Comparison of ENCODE assay signal across 8 mouse cellular contexts in the genomic region with DNA sequence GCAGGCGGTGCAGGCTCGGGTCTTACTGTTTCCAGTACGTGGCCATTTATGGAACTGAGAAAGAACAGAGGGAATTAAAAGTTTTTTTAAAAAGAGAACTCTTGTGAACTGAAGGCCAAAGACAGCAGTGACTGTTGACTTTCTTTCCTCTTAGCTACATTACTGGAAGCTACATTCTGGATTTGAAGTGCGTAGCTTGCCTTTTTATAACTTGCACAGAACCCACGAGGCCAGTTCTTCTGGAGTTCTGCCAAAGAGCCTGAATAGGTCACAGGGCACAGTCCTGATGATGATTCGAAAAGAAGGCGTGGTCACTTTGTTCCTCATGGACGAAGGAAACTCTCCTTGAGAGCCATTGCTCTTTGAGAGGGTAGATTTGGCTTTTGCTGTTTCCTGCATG. TPM values are rescaled to one million over a fixed set of nuclear protein-coding genes. Genes with fewer than 3 reads are reported as not detected.
A peak's percentile ranks its signal among the peaks of the same experiment; 100 is the strongest.
DNase-seq lines count a peak whose midpoint lies in the region; ATAC-seq lines count a peak whose summit lies in the region.

No protein-coding gene starts in this region.

- H3K36me3 ChIP-seq in heart, embryonic 15.5 days = no peaks in the 10 kb centered on the region
- no peaks in the 10 kb centered on the region for H3K36me3 ChIP-seq in limb, embryonic 13.5 days
- no peaks in the 10 kb centered on the region for H3K36me3 ChIP-seq in stomach, embryonic 15.5 days
- H3K36me3 ChIP-seq in forebrain, embryonic 12.5 days (replicated peaks) = no peaks in the 10 kb centered on the region; the same call in none of the 2 replicates

- H3K4me1 ChIP-seq in heart, embryonic 15.5 days (replicated peaks) = peaks cover 41% of the 10 kb centered on the region
- H3K4me1 ChIP-seq in limb, embryonic 13.5 days = peaks cover 24% of the 10 kb centered on the region
- peaks cover 23% of the 10 kb centered on the region for H3K4me1 ChIP-seq in stomach, embryonic 15.5 days
- H3K4me1 ChIP-seq in forebrain, embryonic 12.5 days = peaks cover 25% of the 10 kb centered on the region

- 0 out of 2 replicates have a peak, but pooled peaks have one; percentile 36 for ATAC-seq in heart, embryonic 15.5 days (replicated peaks; ENCODE audit: insufficient number of reproducible peaks, insufficient read depth, low FRiP score, low read depth)
- ATAC-seq in limb, embryonic 13.5 days (ENCODE audit: low FRiP score, low read depth) = no peak
- ATAC-seq in stomach, embryonic 15.5 days (ENCODE audit: insufficient read depth, low FRiP score, low read depth) = peak; percentile 34; the same call in 1 of the 2 replicates
- no peak for ATAC-seq in forebrain, embryonic 12.5 days (ENCODE audit: low FRiP score)
- ATAC-seq in erythroid progenitor cell, adult 5-6 weeks (replicated peaks; ENCODE audit: low FRiP score, poor library complexity, severe bottlenecking) = no peak

- H3K27ac ChIP-seq in heart, embryonic 15.5 days = peak overlapping the region; percentile 76
- H3K27ac ChIP-seq in limb, embryonic 13.5 days = peak overlapping the region; percentile 22; the same call in 1 of the 2 replicates
- H3K27ac ChIP-seq in stomach, embryonic 15.5 days = peak overlapping the region; percentile 83
- H3K27ac ChIP-seq in forebrain, embryonic 12.5 days = no peak overlapping the region; the same call in 1 of the 2 replicates

- no peak overlapping the region for H3K9ac ChIP-seq in heart, embryonic 15.5 days
- no peak overlapping the region; the same call in 1 of the 2 replicates for H3K9ac ChIP-seq in limb, embryonic 13.5 days
- no peak overlapping the region for H3K9ac ChIP-seq in stomach, embryonic 15.5 days
- no peak overlapping the region for H3K9ac ChIP-seq in forebrain, embryonic 12.5 days

- peak; percentile 58 for DNase-seq in urinary bladder, postnatal 14 days (ENCODE audit: low spot score)
- no peak for DNase-seq in urinary bladder, adult 2 months (ENCODE audit: low spot score)
- no peak for DNase-seq in cerebellum, postnatal 14 days

- peak overlapping the region; percentile 55 for H3K4me2 ChIP-seq in heart, embryonic 15.5 days
- H3K4me2 ChIP-seq in limb, embryonic 13.5 days (replicated peaks) = peak overlapping the region; percentile 42
- H3K4me2 ChIP-seq in stomach, embryonic 15.5 days = peak overlapping the region; percentile 43
- no peak overlapping the region for H3K4me2 ChIP-seq in forebrain, embryonic 12.5 days

- peak overlapping the region; percentile 27 for H3K4me3 ChIP-seq in heart, embryonic 15.5 days
- H3K4me3 ChIP-seq in limb, embryonic 13.5 days = no peak overlapping the region
- peak overlapping the region; percentile 14 for H3K4me3 ChIP-seq in stomach, embryonic 15.5 days (replicated peaks)
- H3K4me3 ChIP-seq in forebrain, embryonic 12.5 days (replicated peaks) = no peak overlapping the region

- no peaks in the 10 kb centered on the region for H3K9me3 ChIP-seq in heart, embryonic 15.5 days (replicated peaks)
- no peaks in the 10 kb centered on the region for H3K9me3 ChIP-seq in limb, embryonic 13.5 days
- H3K9me3 ChIP-seq in stomach, embryonic 15.5 days = no peaks in the 10 kb centered on the region
- H3K9me3 ChIP-seq in forebrain, embryonic 12.5 days = no peaks in the 10 kb centered on the region

- WGBS in heart, embryonic 15.5 days = 9% methylated on average over 8 of the region's 8 CpGs
- 47% methylated on average over 8 of the region's 8 CpGs for WGBS in limb, embryonic 13.5 days
- 12% methylated on average over 8 of the region's 8 CpGs for WGBS in stomach, embryonic 15.5 days
- WGBS in forebrain, embryonic 12.5 days = 72% methylated on average over 8 of the region's 8 CpGs

- H3K27me3 ChIP-seq in heart, embryonic 15.5 days = no peaks in the 10 kb centered on the region
- no peaks in the 10 kb centered on the region for H3K27me3 ChIP-seq in limb, embryonic 13.5 days
- no peaks in the 10 kb centered on the region for H3K27me3 ChIP-seq in stomach, embryonic 15.5 days (replicated peaks)
- H3K27me3 ChIP-seq in forebrain, embryonic 12.5 days = no peaks in the 10 kb centered on the region

RNA-seq across cellular contexts. Expression of gene Syne2, which starts 35.6 kb away (rescaled TPM):
- polyA plus RNA-seq in urinary bladder, adult 2 months (2012; rRNA removed) = 56.9 and 59.7 TPM in 2 replicates
- polyA plus RNA-seq in heart, embryonic 15.5 days (2015; fragmentation: Nextera tagmentation; extraction: Ambion mirVana) = 38.7 and 45.7 TPM in 2 replicates
- 71.4 and 75.9 TPM in 2 replicates for polyA plus RNA-seq in limb, embryonic 13.5 days (2015; fragmentation: Nextera tagmentation; extraction: Ambion mirVana)
- 49.2 and 53.1 TPM in 2 replicates for polyA plus RNA-seq in stomach, embryonic 15.5 days (2015; fragmentation: Nextera tagmentation; extraction: Ambion mirVana)
- polyA plus RNA-seq in forebrain, embryonic 12.5 days (2016; fragmentation: Nextera tagmentation; extraction: Ambion mirVana) = 141 and 143 TPM in 2 replicates
- 2.5 and 5.0 TPM in 2 replicates for total RNA-seq in erythroid progenitor cell, adult 5-6 weeks (2015; ENCODE audit: low replicate concordance)
- 3.0 and 5.5 TPM in 2 replicates for total RNA-seq in erythroid progenitor cell, adult 5-6 weeks (2017; ENCODE audit: low replicate concordance)

Comparison
In these comparisons a context has a peak if more than half of its experiments do, and no peak if none do; other contexts are left out.
1. ATAC-seq: peak in heart, embryonic 15.5 days (single experiment) and stomach, embryonic 15.5 days (single experiment); none in limb, embryonic 13.5 days (single experiment), forebrain, embryonic 12.5 days (single experiment) and erythroid progenitor cell, adult 5-6 weeks (single experiment).
2. H3K4me3 ChIP-seq: peak in heart, embryonic 15.5 days (single experiment) and stomach, embryonic 15.5 days (single experiment); none in limb, embryonic 13.5 days (single experiment) and forebrain, embryonic 12.5 days (single experiment).